Mouse (Mus musculus) hindbrain, postnatal 0 days (tissue): ENCODE data around the gene Ccdc80. TPM values are rescaled to one million over a fixed set of nuclear protein-coding genes. Genes with fewer than 3 reads are reported as not detected.

Experiments
- ATAC-seq: fragments of 200-750 bp; cut with Nextera tagmentation; 2 replicates; pipeline ENCODE4 v1.8.0; 2017; ENCODE audit warnings: mild to moderate bottlenecking, moderate TSS enrichment, moderate library complexity
- DNase-seq: peaks from one replicate; pipeline ENCODE4 v3.0.0-alpha.2; 2015; ENCODE audit warnings: low spot score
- H3K27ac ChIP-seq: fragments of 300-500 bp; sonication (generic); 2 replicates; pipeline ENCODE4 v1.5.1; 2014; ENCODE audit warnings: mild to moderate bottlenecking
- H3K27me3 ChIP-seq: fragments of 300-500 bp; sonication (generic); 2 replicates; pipeline ENCODE4 v1.6.1; 2014; ENCODE audit warnings: low read length, mixed read lengths; ENCODE audit not compliant: insufficient read depth
- H3K36me3 ChIP-seq: fragments of 300-500 bp; sonication (generic); 2 replicates; pipeline ENCODE4 v1.6.1; 2014; ENCODE audit warnings: low read length, mixed read lengths; ENCODE audit not compliant: insufficient read depth
- H3K4me1 ChIP-seq: fragments of 300-500 bp; sonication (generic); 2 replicates; pipeline ENCODE4 v1.6.1; 2014; ENCODE audit warnings: antibody characterized with exemption, low read length, mixed read lengths; ENCODE audit not compliant: insufficient read depth
- H3K4me2 ChIP-seq: fragments of 300-500 bp; sonication (generic); 2 replicates; pipeline ENCODE4 v1.6.1; 2014; ENCODE audit warnings: low read depth, mild to moderate bottlenecking, low read length, moderate library complexity, mixed read lengths
- H3K4me3 ChIP-seq: fragments of 300-500 bp; sonication (generic); 2 replicates; pipeline ENCODE4 v1.5.1; 2014; ENCODE audit warnings: low read length
- H3K9ac ChIP-seq: fragments of 300-500 bp; sonication (generic); replicated peaks from 2 replicates; pipeline ENCODE4 v1.6.1; 2014; ENCODE audit warnings: mild to moderate bottlenecking, low read length, moderate library complexity, mixed read lengths
- H3K9me3 ChIP-seq: fragments of 300-500 bp; sonication (generic); 2 replicates; pipeline ENCODE4 v1.6.1; 2016; ENCODE audit warnings: low read length, mixed read lengths
- CTCF ChIP-seq: IDR thresholded peaks from 2 replicates; pipeline ENCODE4 v1.5.1; 2016; ENCODE audit warnings: antibody characterized with exemption, control low read depth, low read depth
- WGBS: fragments of 180-500 bp; shearing (Covaris S2); extraction: QIAGEN DNeasy Blood & Tissue Kit; methylation state at CpG from one replicate; pipeline ENCODE4 v1.1.7; 2014; 5-methylcytosine and 5-hydroxymethylcytosine counted together
- polyA plus RNA-seq: library from polyadenylated mRNA; unstranded; fragments of >200 nt; fragmentation: Nextera tagmentation; extraction: Ambion mirVana; gene quantifications from 2 replicates; pipeline ENCODE4 v1.2.1, GENCODE M21; 2015
- total RNA-seq: library from RNA; depleted of rRNA; stranded (reverse); fragments of >200 nt; gene quantifications from 2 replicates; pipeline ENCODE4 v1.2.3, GENCODE M21; 2014

Ccdc80 gene
- total and polyA plus RNA-seq, 2 experiments from 2014 or later, result 13.6 to 14.5 TPM

- no peak overlapping the region for H3K9ac ChIP-seq
- no peaks in the 10 kb centered on the region for H3K36me3 ChIP-seq
- no peaks in the 10 kb centered on the region for H3K27me3 ChIP-seq
- WGBS, result 78% methylated on average over 26 of the region's 26 CpGs
- DNase-seq (peak; percentile 43), ATAC-seq (peak; percentile 19; the same call in 1 of the 2 replicates)
- H3K4me1 ChIP-seq, result peaks cover 4% of the 10 kb centered on the region; the same call in 1 of the 2 replicates
- H3K4me3 ChIP-seq, result no peak overlapping the region
- no peak overlapping the region for H3K27ac ChIP-seq
- H3K9me3 ChIP-seq, result no peaks in the 10 kb centered on the region
- TF ChIP-seq CTCF, result no peak
- peak overlapping the region; percentile 23; the same call in 1 of the 2 replicates for H3K4me2 ChIP-seq
These were observed 2.6 kb downstream of the Ccdc80 start for GRCm38 (mm10) chr16:45095561-45096482.

- 92% methylated on average over 2 of the region's 2 CpGs for WGBS
- TF ChIP-seq CTCF, result no peak
- Histone ChIP-seq H3K4me2 (peak overlapping the region; percentile 1; the same call in 1 of the 2 replicates), H3K27ac (no peak overlapping the region), H3K9me3 (no peaks in the 10 kb centered on the region), H3K27me3 (no peaks in the 10 kb centered on the region), H3K9ac (no peak overlapping the region), H3K4me1 (peaks cover 4% of the 10 kb centered on the region; the same call in 1 of the 2 replicates), H3K36me3 (no peaks in the 10 kb centered on the region), H3K4me3 (no peak overlapping the region)
- no peak for ATAC-seq
- no peak for DNase-seq
These were observed 4.3 kb downstream of the Ccdc80 start for GRCm38 (mm10) chr16:45097467-45097866.

- peak; percentile 22; the same call in 1 of the 2 replicates for ATAC-seq
- H3K4me2 ChIP-seq, result peak overlapping the region; percentile 20
These were observed 5.1 kb downstream of the Ccdc80 start for GRCm38 (mm10) chr16:45098186-45098885.

GRCm38 (mm10) chr16:45098886-45099210, 5.6 kb downstream of the Ccdc80 start:
- H3K4me1 ChIP-seq, result peaks cover 4% of the 10 kb centered on the region; the same call in 1 of the 2 replicates
- WGBS, result 61% methylated on average over 6 of the region's 6 CpGs
- DNase-seq (peak; percentile 5), ATAC-seq (peak; percentile 28; the same call in 1 of the 2 replicates)
- H3K4me3 ChIP-seq, result no peak overlapping the region
- H3K4me2 ChIP-seq, result peak overlapping the region; percentile 20
- H3K27me3 ChIP-seq, result no peaks in the 10 kb centered on the region
- no peaks in the 10 kb centered on the region for H3K9me3 ChIP-seq
- H3K36me3 ChIP-seq, result no peaks in the 10 kb centered on the region
- no peak for TF ChIP-seq CTCF
- no peak overlapping the region for H3K9ac ChIP-seq
- no peak overlapping the region; the same call in 1 of the 2 replicates for H3K27ac ChIP-seq

More at GRCm38 (mm10) chr16:45098186-45098885, 5.1 kb downstream of the Ccdc80 start:
- WGBS, result 60% methylated on average over 10 of the region's 10 CpGs
- Histone ChIP-seq H3K9ac (no peak overlapping the region), H3K27ac (no peak overlapping the region; the same call in 1 of the 2 replicates), H3K27me3 (no peaks in the 10 kb centered on the region), H3K4me1 (peaks cover 4% of the 10 kb centered on the region; the same call in 1 of the 2 replicates), H3K9me3 (no peaks in the 10 kb centered on the region), H3K36me3 (no peaks in the 10 kb centered on the region), H3K4me3 (no peak overlapping the region; the same call in 1 of the 2 replicates)
- no peak for DNase-seq
- no peak for TF ChIP-seq CTCF

- Histone ChIP-seq H3K27me3 (no peaks in the 10 kb centered on the region), H3K9ac (no peak overlapping the region), H3K4me1 (no peaks in the 10 kb centered on the region), H3K36me3 (no peaks in the 10 kb centered on the region), H3K4me3 (no peak overlapping the region), H3K4me2 (no peak overlapping the region), H3K9me3 (no peaks in the 10 kb centered on the region), H3K27ac (no peak overlapping the region)
- TF ChIP-seq CTCF, result no peak
- DNase-seq (no peak), ATAC-seq (no peak)
- WGBS, result 71% methylated on average over 3 of the region's 3 CpGs
These were observed 7.7 kb downstream of the Ccdc80 start for GRCm38 (mm10) chr16:45100892-45101291.

- Histone ChIP-seq H3K27me3 (no peaks in the 10 kb centered on the region), H3K4me2 (no peak overlapping the region), H3K4me1 (no peaks in the 10 kb centered on the region), H3K4me3 (no peak overlapping the region), H3K9me3 (no peaks in the 10 kb centered on the region), H3K27ac (no peak overlapping the region), H3K36me3 (no peaks in the 10 kb centered on the region), H3K9ac (no peak overlapping the region)
- DNase-seq (no peak), ATAC-seq (no peak)
- TF ChIP-seq CTCF, result no peak
- 61% methylated on average over 3 of the region's 3 CpGs for WGBS
These were observed 11.8 kb downstream of the Ccdc80 start for GRCm38 (mm10) chr16:45104993-45105392.
